Mouse (Mus musculus) intestine, embryonic 14.5 days (tissue): ENCODE measurements around the gene Hoxd10. TPM values are rescaled to one million over a fixed set of nuclear protein-coding genes. Genes with fewer than 3 reads are reported as not detected.

Experiments used
- ATAC-seq: fragments of 200-750 bp; cut with Nextera tagmentation; replicated peaks from 2 replicates; pipeline ENCODE4 v1.8.0; 2017; ENCODE audit warnings: low read depth, moderate number of reproducible peaks, moderate TSS enrichment, moderate library complexity; ENCODE audit not compliant: low FRiP score, low TSS enrichment
- DNase-seq: peaks from one replicate; pipeline ENCODE4 v3.0.0-alpha.2; 2018; ENCODE audit warnings: low spot score
- H3K27ac ChIP-seq: fragments of 300-500 bp; sonication (generic); 2 replicates; pipeline ENCODE4 v1.5.1; 2014; ENCODE audit warnings: low read depth, mild to moderate bottlenecking, control low read depth
- H3K27me3 ChIP-seq: fragments of 300-500 bp; sonication (generic); replicated peaks from 2 replicates; pipeline ENCODE4 v1.6.1; 2014; ENCODE audit warnings: low read length, control low read depth; ENCODE audit not compliant: control insufficient read depth, insufficient read depth
- H3K36me3 ChIP-seq: fragments of 300-500 bp; sonication (generic); 2 replicates; pipeline ENCODE4 v1.6.1; 2014; ENCODE audit warnings: low read length, control low read depth; ENCODE audit not compliant: control insufficient read depth, insufficient read depth
- H3K4me1 ChIP-seq: fragments of 300-500 bp; sonication (generic); replicated peaks from 2 replicates; pipeline ENCODE4 v1.6.1; 2014; ENCODE audit warnings: low read length, control low read depth, mixed read lengths; ENCODE audit not compliant: control insufficient read depth, insufficient read depth
- H3K4me2 ChIP-seq: fragments of 300-500 bp; sonication (generic); 2 replicates; pipeline ENCODE4 v1.6.1; 2014; ENCODE audit warnings: low read length
- H3K4me3 ChIP-seq: fragments of 300-500 bp; sonication (generic); 2 replicates; pipeline ENCODE4 v1.5.1; 2014; ENCODE audit warnings: low read depth, low read length, control low read depth, mixed read lengths
- H3K9ac ChIP-seq: fragments of 300-500 bp; sonication (generic); 2 replicates; pipeline ENCODE4 v1.6.1; 2014; ENCODE audit warnings: mild to moderate bottlenecking, low read length
- H3K9me3 ChIP-seq: fragments of 300-500 bp; sonication (generic); 2 replicates; pipeline ENCODE4 v1.6.1; 2016; ENCODE audit warnings: low read length, control low read depth; ENCODE audit not compliant: control insufficient read depth
- WGBS: fragments of 180-500 bp; shearing (Covaris S2); extraction: QIAGEN DNeasy Blood & Tissue Kit; methylation state at CpG from one replicate; pipeline ENCODE4 v1.1.7; 2014; 5-methylcytosine and 5-hydroxymethylcytosine counted together
- polyA plus RNA-seq: library from polyadenylated mRNA; unstranded; fragments of >200 nt; fragmentation: Nextera tagmentation; extraction: Ambion mirVana; gene quantifications from 2 replicates; pipeline ENCODE4 v1.2.1, GENCODE M21; 2014

Gene Hoxd10
- polyA plus RNA-seq, 1 experiment from 2014 or later: 7.8 TPM

DNA sequence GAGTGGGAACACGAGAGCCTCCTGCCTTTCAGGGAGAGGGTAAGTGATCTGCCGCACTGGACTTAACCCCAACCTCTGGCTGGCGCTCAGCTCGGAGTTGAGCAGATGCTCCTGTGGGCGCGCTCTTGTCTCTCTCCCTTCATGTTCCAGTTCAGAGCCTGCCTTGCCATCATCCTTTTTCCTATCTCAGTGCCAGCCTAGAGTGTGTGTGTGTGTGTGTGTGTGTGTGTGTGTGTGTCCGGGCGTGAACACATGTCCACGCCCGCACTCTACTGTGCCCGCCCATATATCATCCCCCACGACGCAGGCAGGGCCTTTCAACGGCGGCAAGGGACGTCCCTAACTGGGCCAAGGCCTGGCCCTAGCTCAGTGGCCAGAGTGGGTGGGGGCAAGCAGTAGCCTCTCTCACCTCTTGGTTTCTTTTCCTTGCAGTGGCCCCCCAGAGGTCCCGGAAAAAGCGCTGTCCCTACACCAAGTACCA, 8.2 kb upstream of the Hoxd10 start:
- Histone ChIP-seq H3K27ac (0 out of 2 replicates have a peak overlapping the region, but pooled peaks have one; percentile 33), H3K27me3 (peaks cover 100% of the 10 kb centered on the region), H3K9me3 (no peaks in the 10 kb centered on the region), H3K9ac (peak overlapping the region; percentile 12; the same call in 1 of the 2 replicates), H3K4me2 (no peak overlapping the region), H3K4me1 (no peaks in the 10 kb centered on the region; the same call in 1 of the 2 replicates), H3K36me3 (no peaks in the 10 kb centered on the region), H3K4me3 (peak overlapping the region; percentile 30)
- DNase-seq (peak; percentile 68), ATAC-seq (no peak)
- 2% methylated on average over 18 of the region's 18 CpGs for whole genome bisulfite sequencing

- Histone ChIP-seq H3K4me2 (0 out of 2 replicates have a peak overlapping the region, but pooled peaks have one; percentile 9), H3K4me3 (peak overlapping the region; percentile 30), H3K9ac (peak overlapping the region; percentile 27), H3K27ac (0 out of 2 replicates have a peak overlapping the region, but pooled peaks have one; percentile 33), H3K27me3 (peaks cover 100% of the 10 kb centered on the region), H3K9me3 (no peaks in the 10 kb centered on the region), H3K4me1 (no peaks in the 10 kb centered on the region; the same call in 1 of the 2 replicates), H3K36me3 (no peaks in the 10 kb centered on the region)
- peak; percentile 62 for DNase-seq
- WGBS: 4% methylated on average over 12 of the region's 12 CpGs
- ATAC-seq: no peak
Measured at GRCm38 (mm10) chr2:74684106-74684505, 7.6 kb upstream of the Hoxd10 start.

GRCm38 (mm10) chr2:74685059-74685603, 6.6 kb upstream of the Hoxd10 start:
- 11% methylated on average over 4 of the region's 4 CpGs for WGBS
- 0 out of 2 replicates have a peak overlapping the region, but pooled peaks have one; percentile 13 for H3K4me2 ChIP-seq
- ATAC-seq (no peak), DNase-seq (peak; percentile 53)
- H3K36me3 ChIP-seq: no peaks in the 10 kb centered on the region
- no peaks in the 10 kb centered on the region; the same call in 1 of the 2 replicates for H3K4me1 ChIP-seq
- no peak overlapping the region for H3K27ac ChIP-seq
- no peak overlapping the region for H3K9ac ChIP-seq
- H3K9me3 ChIP-seq: no peaks in the 10 kb centered on the region
- peaks cover 100% of the 10 kb centered on the region for H3K27me3 ChIP-seq
- H3K4me3 ChIP-seq: peak overlapping the region; percentile 30; the same call in 1 of the 2 replicates

- Histone ChIP-seq H3K27ac (0 out of 2 replicates have a peak overlapping the region, but pooled peaks have one; percentile 18), H3K4me3 (peak overlapping the region; percentile 17; the same call in 1 of the 2 replicates), H3K4me1 (no peaks in the 10 kb centered on the region; the same call in 1 of the 2 replicates), H3K9ac (peak overlapping the region; percentile 3), H3K9me3 (no peaks in the 10 kb centered on the region), H3K4me2 (peak overlapping the region; percentile 24; the same call in 1 of the 2 replicates), H3K36me3 (no peaks in the 10 kb centered on the region), H3K27me3 (peaks cover 100% of the 10 kb centered on the region)
- ATAC-seq: no peak
- peak; percentile 88 for DNase-seq
- 5% methylated on average over 17 of the region's 17 CpGs for WGBS
Measured at GRCm38 (mm10) chr2:74686301-74686987, 5.3 kb upstream of the Hoxd10 start.

DNA sequence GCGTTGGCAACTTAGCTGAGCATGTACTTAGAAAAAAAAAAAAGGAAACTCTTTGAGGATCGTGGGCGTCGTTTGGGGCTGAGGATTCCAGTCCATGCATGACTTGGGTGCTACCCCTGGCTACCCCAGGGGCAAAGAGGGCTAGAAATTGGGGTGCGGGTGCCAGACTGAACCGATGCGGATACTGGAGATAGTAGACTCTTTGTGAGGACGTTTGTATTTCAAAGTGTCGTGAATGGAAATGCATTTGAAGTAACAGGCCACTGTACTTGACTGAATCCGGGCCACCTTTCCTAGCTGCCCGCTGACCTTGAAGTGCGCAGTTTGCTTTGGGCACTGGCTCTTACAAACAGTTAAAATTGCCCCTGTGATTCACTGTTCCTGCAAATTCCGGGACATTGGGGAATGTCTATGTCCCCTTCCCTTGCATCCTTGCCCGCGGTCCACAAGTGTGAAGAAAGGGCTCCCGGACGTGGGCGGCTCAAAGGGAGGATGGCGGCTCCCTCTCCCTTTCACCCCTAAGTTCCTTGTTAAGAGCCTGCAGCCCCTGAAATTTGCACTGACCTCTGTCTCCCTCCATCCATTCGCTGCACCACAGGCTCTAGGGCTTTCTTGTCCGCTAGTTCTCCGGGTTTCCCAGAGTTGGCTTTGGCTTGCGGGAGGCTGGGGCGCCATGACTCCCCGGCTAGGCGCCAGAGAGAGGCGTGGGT, 4.6 kb upstream of the Hoxd10 start:
- 0 out of 2 replicates have a peak overlapping the region, but pooled peaks have one; percentile 18 for H3K27ac ChIP-seq
- no peaks in the 10 kb centered on the region for H3K36me3 ChIP-seq
- peak; percentile 72 for DNase-seq
- no peaks in the 10 kb centered on the region; the same call in 1 of the 2 replicates for H3K4me1 ChIP-seq
- peak overlapping the region; percentile 24 for H3K4me2 ChIP-seq
- ATAC-seq: no peak
- H3K9ac ChIP-seq: peak overlapping the region; percentile 3
- H3K9me3 ChIP-seq: no peaks in the 10 kb centered on the region
- peak overlapping the region; percentile 17 for H3K4me3 ChIP-seq
- H3K27me3 ChIP-seq: peaks cover 100% of the 10 kb centered on the region
- WGBS: 2% methylated on average over 27 of the region's 27 CpGs

- Histone ChIP-seq H3K4me2 (peak overlapping the region; percentile 24), H3K4me1 (no peaks in the 10 kb centered on the region), H3K27ac (0 out of 2 replicates have a peak overlapping the region, but pooled peaks have one; percentile 34), H3K4me3 (peak overlapping the region; percentile 17), H3K9me3 (no peaks in the 10 kb centered on the region), H3K27me3 (peaks cover 100% of the 10 kb centered on the region), H3K9ac (peak overlapping the region; percentile 3), H3K36me3 (no peaks in the 10 kb centered on the region)
- WGBS: 2% methylated on average over 31 of the region's 31 CpGs
- DNase-seq (peak; percentile 73), ATAC-seq (no peak)
Measured at GRCm38 (mm10) chr2:74687698-74688555, 3.8 kb upstream of the Hoxd10 start.

DNA sequence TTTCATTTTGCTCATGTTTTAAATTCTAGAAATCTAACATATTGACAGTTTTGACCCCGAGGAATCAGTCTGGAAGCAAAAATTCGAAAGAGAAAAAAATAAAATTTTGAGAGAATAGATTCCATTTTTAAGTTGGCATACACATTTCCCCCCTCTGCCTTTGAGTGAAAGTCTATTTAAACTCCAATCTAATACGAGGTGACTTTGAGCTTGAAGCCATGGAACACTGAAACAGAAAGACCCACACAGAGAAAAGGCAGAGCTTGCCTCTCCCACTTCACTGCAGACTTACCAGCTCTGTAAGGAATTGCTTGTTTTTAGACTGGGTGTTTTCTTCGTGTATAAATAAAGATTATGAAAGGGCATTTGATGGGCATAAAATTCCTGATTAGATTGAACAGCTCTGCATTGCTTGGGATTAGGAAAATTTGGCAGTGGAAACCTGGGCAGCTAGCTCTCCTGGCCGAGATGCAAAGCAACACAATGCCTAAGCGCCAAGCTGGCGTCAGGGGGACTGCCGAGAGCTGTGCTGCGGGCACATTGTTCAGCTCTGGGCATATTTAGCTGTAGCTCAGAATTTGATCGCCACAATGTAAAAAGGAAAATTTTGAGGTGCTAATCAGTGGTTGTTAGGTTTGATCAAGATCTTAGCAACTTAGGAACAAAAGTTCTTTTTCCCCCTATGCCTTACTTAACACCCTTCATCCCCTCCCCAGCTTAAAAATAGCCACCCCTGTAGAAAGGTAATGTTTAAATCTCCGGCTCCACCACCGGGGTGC, 2.7 kb upstream of the Hoxd10 start:
- Histone ChIP-seq H3K4me1 (no peaks in the 10 kb centered on the region), H3K27me3 (peaks cover 100% of the 10 kb centered on the region), H3K9ac (peak overlapping the region; percentile 42; the same call in 1 of the 2 replicates), H3K4me3 (no peak overlapping the region), H3K9me3 (no peaks in the 10 kb centered on the region), H3K27ac (peak overlapping the region; percentile 4; the same call in 1 of the 2 replicates), H3K4me2 (peak overlapping the region; percentile 29), H3K36me3 (no peaks in the 10 kb centered on the region)
- WGBS: 8% methylated on average over 12 of the region's 12 CpGs
- ATAC-seq (no peak), DNase-seq (peak; percentile 71)
